Mouse (Mus musculus): Measurements from ENCODE around the gene Nos1ap. TPM values are rescaled to one million over a fixed set of nuclear protein-coding genes. Genes with fewer than 3 reads are reported as not detected.

Nos1ap gene
- polyA plus RNA-seq, 1 experiment from 2014 or later, result 13.0 TPM

DNA sequence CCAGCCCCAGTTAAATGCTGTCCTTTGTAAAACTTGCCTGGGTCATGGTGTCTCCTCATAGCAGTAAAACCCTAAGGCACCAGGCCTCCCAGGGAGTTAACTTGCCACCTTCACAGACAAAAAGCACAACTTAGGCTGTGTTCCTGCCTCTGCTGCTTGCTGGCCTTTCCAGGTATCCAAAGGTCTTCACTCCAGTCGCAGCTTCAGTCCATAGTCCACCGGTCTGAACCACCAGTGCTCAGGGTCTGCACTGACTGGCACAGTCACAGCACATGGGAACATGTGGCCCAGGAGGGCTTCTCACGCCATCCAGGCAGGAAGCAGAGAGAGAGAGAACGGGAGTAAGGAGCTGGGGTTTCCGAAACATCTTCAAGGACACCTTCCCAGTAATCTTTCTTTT lies 10.2 kb downstream of the Nos1ap start:
- H3K27ac ChIP-seq (ENCODE audit: low read length), result no peak overlapping the region
- no peak overlapping the region for H3K4me2 ChIP-seq (ENCODE audit: low read depth, low read length)
- H3K9me3 ChIP-seq (replicated peaks; ENCODE audit: control insufficient read depth, low read length), result no peaks in the 10 kb centered on the region
- H3K36me3 ChIP-seq (ENCODE audit: control insufficient read depth, insufficient read depth, low read length), result no peaks in the 10 kb centered on the region
- no peak for ATAC-seq (ENCODE audit: insufficient read depth, low FRiP score)
- H3K27me3 ChIP-seq (ENCODE audit: control insufficient read depth, insufficient read depth, low read length), result no peaks in the 10 kb centered on the region
- no peak overlapping the region for H3K9ac ChIP-seq (ENCODE audit: low read length)
- H3K4me3 ChIP-seq (replicated peaks; ENCODE audit: low read length), result no peak overlapping the region
- peaks cover 24% of the 10 kb centered on the region for H3K4me1 ChIP-seq (ENCODE audit: control insufficient read depth, insufficient read depth, low read length)
- 88% methylated on average over 5 of the region's 5 CpGs for WGBS

DNA sequence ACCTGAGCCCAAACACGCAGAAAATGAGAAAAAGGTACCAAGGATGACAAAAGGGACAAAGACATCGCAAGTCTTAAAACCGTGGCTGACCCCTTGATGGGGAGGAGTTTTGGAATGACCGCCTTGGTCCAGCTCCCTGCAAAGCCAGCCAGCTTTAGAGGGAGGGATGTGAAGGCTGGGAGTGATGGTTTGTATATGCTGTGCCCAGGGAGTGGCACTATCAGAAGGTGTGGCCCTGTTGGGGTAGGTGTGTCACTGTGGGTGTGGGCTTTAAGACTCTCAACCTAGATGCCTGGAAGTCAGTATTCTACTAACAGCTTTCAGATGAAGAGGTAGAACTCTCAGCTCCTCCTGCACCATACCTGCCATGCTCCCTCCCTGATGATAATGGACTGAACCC lies 10.6 kb downstream of the Nos1ap start:
- 95% methylated on average over 4 of the region's 4 CpGs for WGBS
- H3K27ac ChIP-seq (ENCODE audit: low read length), result no peak overlapping the region
- no peak for ATAC-seq (ENCODE audit: insufficient read depth, low FRiP score)
- no peaks in the 10 kb centered on the region for H3K36me3 ChIP-seq (ENCODE audit: control insufficient read depth, insufficient read depth, low read length)
- H3K9me3 ChIP-seq (replicated peaks; ENCODE audit: control insufficient read depth, low read length), result no peaks in the 10 kb centered on the region
- H3K4me1 ChIP-seq (ENCODE audit: control insufficient read depth, insufficient read depth, low read length), result peaks cover 24% of the 10 kb centered on the region
- no peak overlapping the region for H3K9ac ChIP-seq (ENCODE audit: low read length)
- H3K4me3 ChIP-seq (replicated peaks; ENCODE audit: low read length), result no peak overlapping the region
- no peaks in the 10 kb centered on the region for H3K27me3 ChIP-seq (ENCODE audit: control insufficient read depth, insufficient read depth, low read length)
- no peak overlapping the region for H3K4me2 ChIP-seq (ENCODE audit: low read depth, low read length)

DNA sequence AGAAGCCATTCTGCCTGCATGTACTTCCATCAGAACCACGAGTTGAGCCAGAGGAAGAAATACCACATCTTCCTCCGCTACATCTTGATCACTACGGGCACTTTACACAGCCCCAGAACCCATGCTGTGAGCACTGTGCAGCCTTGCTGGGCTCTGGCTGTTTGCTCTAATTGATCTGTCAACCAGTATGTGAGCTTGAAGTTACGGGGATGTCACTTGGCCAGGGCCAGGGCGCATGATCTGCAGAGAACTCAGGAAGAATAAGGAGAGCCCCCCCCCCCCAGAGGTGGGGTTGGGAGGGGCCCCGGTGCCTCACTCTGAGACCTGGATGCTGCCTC lies 13.0 kb downstream of the Nos1ap start:
- peaks cover 24% of the 10 kb centered on the region for H3K4me1 ChIP-seq (ENCODE audit: control insufficient read depth, insufficient read depth, low read length)
- 49% methylated on average over 6 of the region's 6 CpGs for WGBS
- H3K27ac ChIP-seq (ENCODE audit: low read length), result no peak overlapping the region
- H3K4me3 ChIP-seq (replicated peaks; ENCODE audit: low read length), result no peak overlapping the region
- no peaks in the 10 kb centered on the region for H3K27me3 ChIP-seq (ENCODE audit: control insufficient read depth, insufficient read depth, low read length)
- no peak overlapping the region for H3K4me2 ChIP-seq (ENCODE audit: low read depth, low read length)
- H3K9me3 ChIP-seq (replicated peaks; ENCODE audit: control insufficient read depth, low read length), result peaks cover 4% of the 10 kb centered on the region; the same call in 1 of the 2 replicates
- no peaks in the 10 kb centered on the region for H3K36me3 ChIP-seq (ENCODE audit: control insufficient read depth, insufficient read depth, low read length)
- no peak for ATAC-seq (ENCODE audit: insufficient read depth, low FRiP score)
- no peak overlapping the region for H3K9ac ChIP-seq (ENCODE audit: low read length)

DNA sequence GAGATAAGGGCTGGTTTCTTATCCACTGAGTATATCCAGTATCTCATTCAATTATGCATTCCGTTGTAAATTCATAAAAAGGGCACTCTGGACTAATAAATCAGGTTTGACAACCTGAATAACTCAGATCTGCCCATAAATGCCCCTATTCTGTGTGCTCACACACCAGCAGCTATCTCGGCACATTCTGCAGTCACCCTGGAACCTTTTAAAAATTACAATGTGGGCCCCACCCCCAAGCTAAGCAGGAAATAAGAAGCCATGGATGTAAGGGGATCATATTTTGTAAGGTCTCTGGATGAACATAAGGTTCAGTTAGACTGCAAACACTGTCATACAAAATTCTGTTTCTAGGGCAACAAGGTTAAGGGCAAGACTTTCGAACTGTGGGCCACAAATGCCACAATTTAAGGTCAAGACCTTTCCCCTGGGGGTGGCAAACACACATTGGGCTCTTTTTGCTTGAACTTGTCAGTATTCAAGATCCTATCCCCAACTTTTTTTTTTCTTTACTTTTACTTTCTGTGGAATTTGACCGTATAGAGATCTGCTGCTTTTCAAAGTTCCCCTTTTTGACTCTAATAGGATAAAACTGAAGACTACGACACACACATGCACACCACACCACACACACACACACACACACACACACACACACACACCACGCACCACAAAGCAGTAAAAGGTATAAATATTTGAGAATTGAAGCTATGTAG lies 13.5 kb downstream of the Nos1ap start:
- peaks cover 4% of the 10 kb centered on the region; the same call in 1 of the 2 replicates for H3K9me3 ChIP-seq (replicated peaks; ENCODE audit: control insufficient read depth, low read length)
- no peak overlapping the region for H3K4me3 ChIP-seq (replicated peaks; ENCODE audit: low read length)
- peaks cover 20% of the 10 kb centered on the region for H3K4me1 ChIP-seq (ENCODE audit: control insufficient read depth, insufficient read depth, low read length)
- no peaks in the 10 kb centered on the region for H3K36me3 ChIP-seq (ENCODE audit: control insufficient read depth, insufficient read depth, low read length)
- ATAC-seq (ENCODE audit: insufficient read depth, low FRiP score), result peak; percentile 57
- H3K4me2 ChIP-seq (ENCODE audit: low read depth, low read length), result no peak overlapping the region
- H3K27ac ChIP-seq (ENCODE audit: low read length), result no peak overlapping the region
- no peaks in the 10 kb centered on the region for H3K27me3 ChIP-seq (ENCODE audit: control insufficient read depth, insufficient read depth, low read length)
- H3K9ac ChIP-seq (ENCODE audit: low read length), result no peak overlapping the region
- WGBS, result 37% methylated on average over 6 of the region's 6 CpGs

DNA sequence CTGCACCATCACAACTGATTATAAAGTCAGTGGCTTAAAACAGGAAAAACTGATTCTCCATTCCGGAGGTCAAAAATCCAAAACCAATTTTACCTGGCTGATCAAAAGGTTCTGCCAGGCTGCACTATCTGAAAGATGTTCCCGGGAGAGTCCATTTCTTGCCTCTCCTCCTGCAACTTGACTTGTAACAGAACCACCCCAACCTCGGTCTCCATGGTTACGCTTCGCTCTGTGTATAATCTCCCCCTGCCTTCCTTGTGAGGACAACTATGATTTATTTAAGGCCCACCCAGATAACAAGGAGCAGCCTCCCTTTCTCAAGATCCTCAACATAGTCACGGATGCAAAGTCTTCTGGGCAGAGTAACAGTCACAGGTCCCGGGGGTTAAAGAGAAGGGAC lies 16.5 kb downstream of the Nos1ap start:
- no peak for ATAC-seq (ENCODE audit: insufficient read depth, low FRiP score)
- Histone ChIP-seq H3K9ac (ENCODE audit: low read length) (no peak overlapping the region), H3K36me3 (ENCODE audit: control insufficient read depth, insufficient read depth, low read length) (no peaks in the 10 kb centered on the region), H3K4me2 (ENCODE audit: low read depth, low read length) (no peak overlapping the region), H3K27me3 (ENCODE audit: control insufficient read depth, insufficient read depth, low read length) (no peaks in the 10 kb centered on the region), H3K4me3 (replicated peaks; ENCODE audit: low read length) (no peak overlapping the region), H3K9me3 (replicated peaks; ENCODE audit: control insufficient read depth, low read length) (peaks cover 4% of the 10 kb centered on the region; the same call in 1 of the 2 replicates), H3K27ac (ENCODE audit: low read length) (no peak overlapping the region), H3K4me1 (ENCODE audit: control insufficient read depth, insufficient read depth, low read length) (peaks cover 11% of the 10 kb centered on the region; the same call in 1 of the 2 replicates)
- 59% methylated on average over 7 of the region's 7 CpGs for WGBS

DNA sequence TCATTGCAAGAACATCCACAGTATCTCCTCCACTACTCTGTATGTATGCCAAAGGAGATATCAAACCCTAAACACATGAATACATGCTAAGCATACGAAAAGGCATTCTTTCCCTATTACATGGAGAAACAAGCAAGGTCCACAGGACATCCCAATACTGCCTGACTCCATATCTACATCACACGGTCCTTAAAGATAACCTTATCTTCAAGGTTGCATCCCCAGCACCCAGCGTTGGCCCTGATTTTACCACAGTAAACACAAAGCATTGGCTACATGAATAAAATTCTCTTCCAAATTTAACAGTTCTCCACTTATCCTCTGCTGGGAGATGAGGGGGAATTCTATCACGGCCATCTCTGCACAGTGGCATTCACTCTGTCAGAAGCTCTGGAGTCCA lies 22.7 kb downstream of the Nos1ap start:
- Histone ChIP-seq H3K4me1 (ENCODE audit: control insufficient read depth, insufficient read depth, low read length) (no peaks in the 10 kb centered on the region), H3K27me3 (ENCODE audit: control insufficient read depth, insufficient read depth, low read length) (no peaks in the 10 kb centered on the region), H3K9ac (ENCODE audit: low read length) (no peak overlapping the region), H3K4me2 (ENCODE audit: low read depth, low read length) (no peak overlapping the region), H3K27ac (ENCODE audit: low read length) (no peak overlapping the region), H3K9me3 (replicated peaks; ENCODE audit: control insufficient read depth, low read length) (no peaks in the 10 kb centered on the region), H3K4me3 (replicated peaks; ENCODE audit: low read length) (no peak overlapping the region), H3K36me3 (ENCODE audit: control insufficient read depth, insufficient read depth, low read length) (no peaks in the 10 kb centered on the region)
- no peak for ATAC-seq (ENCODE audit: insufficient read depth, low FRiP score)
- 88% methylated on average over 4 of the region's 4 CpGs for WGBS

DNA sequence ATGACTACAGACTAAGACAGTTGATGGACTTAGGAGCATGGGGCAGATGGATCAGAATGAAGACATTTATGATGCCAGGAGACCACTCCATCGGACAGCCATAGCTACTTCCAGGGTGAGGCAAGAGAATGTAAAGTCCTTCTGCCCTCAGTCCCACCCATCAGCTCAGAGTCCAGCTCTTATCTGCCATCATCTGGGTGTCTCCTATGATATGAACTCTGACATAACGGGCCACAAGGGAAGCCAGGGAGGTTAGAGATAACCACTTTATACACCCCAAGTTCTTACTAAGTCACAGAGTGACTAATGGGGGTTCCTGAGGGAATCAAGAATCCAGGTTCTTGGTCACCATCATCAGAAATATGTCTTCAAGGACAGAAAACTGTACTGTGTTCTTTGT lies 23.1 kb downstream of the Nos1ap start:
- WGBS, result 84% methylated on average over 2 of the region's 2 CpGs
- H3K36me3 ChIP-seq (ENCODE audit: control insufficient read depth, insufficient read depth, low read length), result no peaks in the 10 kb centered on the region

DNA sequence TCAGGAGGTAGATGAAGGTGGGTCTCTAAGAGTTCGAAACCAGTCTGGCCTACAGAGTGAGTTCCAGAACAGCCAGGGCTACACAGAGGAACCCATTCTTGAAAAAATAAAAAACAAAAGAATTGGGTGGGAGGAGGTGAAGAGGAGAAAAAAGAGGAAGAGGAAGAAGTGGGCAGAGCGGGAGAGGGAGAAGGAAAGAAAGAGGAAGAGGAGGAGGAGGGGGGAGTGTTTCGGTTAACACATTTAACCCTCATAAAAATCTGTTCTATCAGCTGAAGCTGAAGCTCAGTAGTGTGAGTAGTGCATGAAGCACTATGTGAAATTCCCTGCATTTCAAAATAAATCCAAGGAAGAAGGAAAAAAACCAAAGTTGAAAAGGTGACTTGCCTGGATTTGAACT lies 24.7 kb downstream of the Nos1ap start:
- Histone ChIP-seq H3K9me3 (replicated peaks; ENCODE audit: control insufficient read depth, low read length) (no peaks in the 10 kb centered on the region), H3K4me2 (ENCODE audit: low read depth, low read length) (no peak overlapping the region), H3K9ac (ENCODE audit: low read length) (no peak overlapping the region), H3K4me1 (ENCODE audit: control insufficient read depth, insufficient read depth, low read length) (peaks cover 3% of the 10 kb centered on the region; the same call in 1 of the 2 replicates), H3K27me3 (ENCODE audit: control insufficient read depth, insufficient read depth, low read length) (no peaks in the 10 kb centered on the region), H3K4me3 (replicated peaks; ENCODE audit: low read length) (no peak overlapping the region), H3K27ac (ENCODE audit: low read length) (no peak overlapping the region), H3K36me3 (ENCODE audit: control insufficient read depth, insufficient read depth, low read length) (no peaks in the 10 kb centered on the region)
- WGBS, result 86% methylated on average over 3 of the region's 3 CpGs
- ATAC-seq (ENCODE audit: insufficient read depth, low FRiP score), result no peak

More for the DNA sequence above, 23.1 kb downstream of the Nos1ap start:
- ATAC-seq (ENCODE audit: insufficient read depth, low FRiP score), result no peak
- no peak overlapping the region for H3K4me3 ChIP-seq (replicated peaks; ENCODE audit: low read length)
- no peaks in the 10 kb centered on the region for H3K27me3 ChIP-seq (ENCODE audit: control insufficient read depth, insufficient read depth, low read length)
- H3K4me1 ChIP-seq (ENCODE audit: control insufficient read depth, insufficient read depth, low read length), result no peaks in the 10 kb centered on the region
- no peaks in the 10 kb centered on the region for H3K9me3 ChIP-seq (replicated peaks; ENCODE audit: control insufficient read depth, low read length)
- H3K4me2 ChIP-seq (ENCODE audit: low read depth, low read length), result no peak overlapping the region
- H3K27ac ChIP-seq (ENCODE audit: low read length), result no peak overlapping the region
- H3K9ac ChIP-seq (ENCODE audit: low read length), result no peak overlapping the region

DNA sequence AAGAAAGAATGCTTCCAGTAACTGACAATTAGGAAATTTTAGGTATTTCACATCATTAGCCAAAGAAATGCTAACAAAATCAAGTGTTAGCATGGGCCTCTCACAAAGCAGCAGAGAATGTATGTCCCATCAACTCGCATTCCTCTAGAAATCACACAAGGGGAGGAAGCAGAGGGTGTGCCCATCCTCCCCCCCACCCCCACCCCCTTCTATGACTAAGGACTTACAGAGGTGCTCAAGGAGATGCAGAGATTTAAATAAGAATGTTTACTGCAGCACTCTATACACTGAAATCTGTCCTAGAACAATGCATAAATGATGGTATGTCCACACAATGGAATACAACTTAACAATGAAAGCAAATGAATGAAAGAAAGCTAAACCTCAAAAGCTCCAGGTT lies 27.2 kb downstream of the Nos1ap start:
- 68% methylated on average over 1 of the region's 1 CpGs for WGBS
- Histone ChIP-seq H3K4me2 (ENCODE audit: low read depth, low read length) (no peak overlapping the region), H3K27ac (ENCODE audit: low read length) (no peak overlapping the region), H3K27me3 (ENCODE audit: control insufficient read depth, insufficient read depth, low read length) (no peaks in the 10 kb centered on the region), H3K36me3 (ENCODE audit: control insufficient read depth, insufficient read depth, low read length) (no peaks in the 10 kb centered on the region), H3K9me3 (replicated peaks; ENCODE audit: control insufficient read depth, low read length) (no peaks in the 10 kb centered on the region), H3K9ac (ENCODE audit: low read length) (no peak overlapping the region), H3K4me3 (replicated peaks; ENCODE audit: low read length) (no peak overlapping the region), H3K4me1 (ENCODE audit: control insufficient read depth, insufficient read depth, low read length) (peaks cover 3% of the 10 kb centered on the region; the same call in 1 of the 2 replicates)
- no peak for ATAC-seq (ENCODE audit: insufficient read depth, low FRiP score)

Data from stomach, embryonic 16.5 days (tissue).